Mouse (Mus musculus) thymus, adult 2 months (tissue): ENCODE data around the gene Usb1.

Experiments
- CTCF ChIP-seq: fragments of 200-500 bp; IDR thresholded peaks from 2 replicates; pipeline ENCODE4 v1.5.1; 2012; ENCODE audit warnings: mild to moderate bottlenecking, control low read depth, low read length, moderate library complexity, borderline replicate concordance; ENCODE audit not compliant: control insufficient read depth, poor library complexity, insufficient read depth; ENCODE audit errors: extremely low read depth
- POLR2A ChIP-seq: fragments of 200-500 bp; IDR thresholded peaks from 2 replicates; pipeline ENCODE4 v1.6.1; 2012; ENCODE audit warnings: mild to moderate bottlenecking, low read length, control low read depth, moderate library complexity; ENCODE audit not compliant: control insufficient read depth, poor library complexity, insufficient read depth; ENCODE audit errors: extremely low read depth

- TF ChIP-seq CTCF (no peak), POLR2A (no peak)
Observed at GRCm38 (mm10) chr8:95375374-95375930, 43.4 kb downstream of the Usb1 start.
